Mouse (Mus musculus) lung, adult 2 months (tissue): ENCODE data around the gene Pitx1.

Source experiments
- CTCF ChIP-seq: fragments of 200-500 bp; IDR thresholded peaks from 2 replicates; pipeline ENCODE4 v1.5.1; 2011; ENCODE audit warnings: mild to moderate bottlenecking, low read length, control low read depth; ENCODE audit not compliant: insufficient read depth
- POLR2A ChIP-seq: fragments of 200-500 bp; IDR thresholded peaks from 2 replicates; pipeline ENCODE4 v1.6.1; 2011; ENCODE audit warnings: low read depth, mild to moderate bottlenecking, control low read depth, low read length, borderline replicate concordance; ENCODE audit errors: extremely low read depth

- TF ChIP-seq POLR2A (no peak), CTCF (no peak)
Observed at GRCm38 (mm10) chr13:55871410-55871809, 35.4 kb upstream of the Pitx1 start.
